Mouse (Mus musculus): ENCODE measurements around the gene Gucd1. TPM values are rescaled to one million over a fixed set of nuclear protein-coding genes. Genes with fewer than 3 reads are reported as not detected.
"Not testable (repeated sequence)": the region's sequence is repeated elsewhere in the genome, so short reads cannot be mapped to it uniquely, and the experiment has no call there.

Gucd1 gene
- polyA plus RNA-seq, 1 experiment from 2014 or later, result 26.8 TPM

- no peaks in the 10 kb centered on the region for H3K9me3 ChIP-seq (replicated peaks)
- no peaks in the 10 kb centered on the region for H3K36me3 ChIP-seq
- peak overlapping the region; percentile 31; the same call in 1 of the 2 replicates for H3K4me2 ChIP-seq
- peaks cover 22% of the 10 kb centered on the region for H3K4me1 ChIP-seq (replicated peaks)
- H3K27ac ChIP-seq (ENCODE audit: poor library complexity, severe bottlenecking), result no peak overlapping the region
- WGBS, result 47% methylated on average over 13 of the region's 13 CpGs
- H3K27me3 ChIP-seq (replicated peaks), result no peaks in the 10 kb centered on the region
- H3K9ac ChIP-seq, result no peak overlapping the region
- peak; percentile 29; the same call in 1 of the 2 replicates for ATAC-seq (ENCODE audit: insufficient number of reproducible peaks, low FRiP score)
- no peak overlapping the region for H3K4me3 ChIP-seq
Observed at GRCm38 (mm10) chr10:75406755-75407154, 111.0 kb downstream of the Gucd1 start.

GRCm38 (mm10) chr10:75405916-75406315 is 111.9 kb downstream of the Gucd1 start:
- no peak for ATAC-seq (ENCODE audit: insufficient number of reproducible peaks, low FRiP score)

GRCm38 (mm10) chr10:75400958-75401357 is 116.8 kb downstream of the Gucd1 start, which contains the start of gene Upb1:
Gene Upb1 (plus strand): TSS chr10:75401115.
- no peak within 1 kb of the TSS for H3K4me3 ChIP-seq
- H3K9me3 ChIP-seq (replicated peaks), result no peaks in the 10 kb centered on the region
- no peaks in the 10 kb centered on the region for H3K36me3 ChIP-seq
- WGBS, result 73% methylated on average over 4 of the region's 4 CpGs
- no peak within 1 kb of the TSS for H3K4me2 ChIP-seq
- no peak for ATAC-seq (ENCODE audit: insufficient number of reproducible peaks, low FRiP score)
- H3K9ac ChIP-seq, result no peak within 1 kb of the TSS
- no peak within 1 kb of the TSS for H3K27ac ChIP-seq (ENCODE audit: poor library complexity, severe bottlenecking)
- H3K27me3 ChIP-seq (replicated peaks), result no peaks in the 10 kb centered on the region
- H3K4me1 ChIP-seq (replicated peaks), result peaks cover under 1% of the 10 kb centered on the region; the same call in 1 of the 2 replicates

More at GRCm38 (mm10) chr10:75405916-75406315, 111.9 kb downstream of the Gucd1 start:
- Histone ChIP-seq H3K9me3 (replicated peaks) (no peaks in the 10 kb centered on the region), H3K27ac (ENCODE audit: poor library complexity, severe bottlenecking) (no peak overlapping the region), H3K27me3 (replicated peaks) (no peaks in the 10 kb centered on the region), H3K4me2 (no peak overlapping the region), H3K4me1 (replicated peaks) (peaks cover 17% of the 10 kb centered on the region), H3K4me3 (no peak overlapping the region), H3K36me3 (no peaks in the 10 kb centered on the region), H3K9ac (no peak overlapping the region)
- WGBS, result 63% methylated on average over 8 of the region's 8 CpGs

GRCm38 (mm10) chr10:75396966-75397365 is 120.8 kb downstream of the Gucd1 start:
- no peak overlapping the region for H3K27ac ChIP-seq (ENCODE audit: poor library complexity, severe bottlenecking)
- no peak overlapping the region for H3K4me3 ChIP-seq
- no peaks in the 10 kb centered on the region for H3K36me3 ChIP-seq
- 0 out of 2 replicates have a peak overlapping the region, but pooled peaks have one; percentile 14 for H3K4me2 ChIP-seq
- no peak overlapping the region for H3K9ac ChIP-seq
- peak; percentile 72 for ATAC-seq (ENCODE audit: insufficient number of reproducible peaks, low FRiP score)
- 40% methylated on average over 14 of the region's 14 CpGs for WGBS
- H3K4me1 ChIP-seq (replicated peaks), result no peaks in the 10 kb centered on the region
- no peaks in the 10 kb centered on the region for H3K27me3 ChIP-seq (replicated peaks)
- H3K9me3 ChIP-seq (replicated peaks), result no peaks in the 10 kb centered on the region

GRCm38 (mm10) chr10:75394796-75395195 is 123.0 kb downstream of the Gucd1 start:
- Histone ChIP-seq H3K27me3 (replicated peaks) (no peaks in the 10 kb centered on the region), H3K4me1 (replicated peaks) (no peaks in the 10 kb centered on the region), H3K27ac (ENCODE audit: poor library complexity, severe bottlenecking) (no peak overlapping the region), H3K9me3 (replicated peaks) (no peaks in the 10 kb centered on the region), H3K4me2 (no peak overlapping the region), H3K36me3 (no peaks in the 10 kb centered on the region), H3K9ac (no peak overlapping the region), H3K4me3 (no peak overlapping the region)
- 82% methylated on average over 8 of the region's 8 CpGs for WGBS
- no peak for ATAC-seq (ENCODE audit: insufficient number of reproducible peaks, low FRiP score)

- no peaks in the 10 kb centered on the region for H3K4me1 ChIP-seq (replicated peaks)
- ATAC-seq (ENCODE audit: insufficient number of reproducible peaks, low FRiP score), result no peak
- H3K27ac ChIP-seq (ENCODE audit: poor library complexity, severe bottlenecking), result no peak overlapping the region
- H3K4me2 ChIP-seq, result no peak overlapping the region
- no peak overlapping the region for H3K4me3 ChIP-seq
- H3K9me3 ChIP-seq (replicated peaks), result 0 out of 2 replicates have a peak, but pooled peaks cover 10% of the 10 kb centered on the region
- no peak overlapping the region for H3K9ac ChIP-seq
- no peaks in the 10 kb centered on the region for H3K27me3 ChIP-seq (replicated peaks)
- no peaks in the 10 kb centered on the region for H3K36me3 ChIP-seq
- WGBS, result 77% methylated on average over 4 of the region's 4 CpGs
Observed at GRCm38 (mm10) chr10:75390832-75391231, 126.9 kb downstream of the Gucd1 start.

- 0 out of 2 replicates have a peak, but pooled peaks cover 10% of the 10 kb centered on the region for H3K9me3 ChIP-seq (replicated peaks)
- no peaks in the 10 kb centered on the region for H3K36me3 ChIP-seq
- no peaks in the 10 kb centered on the region for H3K27me3 ChIP-seq (replicated peaks)
- H3K4me2 ChIP-seq, result no peak overlapping the region
- no peak overlapping the region for H3K27ac ChIP-seq (ENCODE audit: poor library complexity, severe bottlenecking)
- no peak for ATAC-seq (ENCODE audit: insufficient number of reproducible peaks, low FRiP score)
- no peaks in the 10 kb centered on the region for H3K4me1 ChIP-seq (replicated peaks)
- H3K9ac ChIP-seq, result no peak overlapping the region
- 85% methylated on average over 2 of the region's 2 CpGs for WGBS
- no peak overlapping the region for H3K4me3 ChIP-seq
Observed at GRCm38 (mm10) chr10:75390156-75390555, 127.6 kb downstream of the Gucd1 start.

GRCm38 (mm10) chr10:75378688-75379087 is 139.1 kb downstream of the Gucd1 start:
- 48% methylated on average over 10 of the region's 10 CpGs for whole genome bisulfite sequencing
- H3K9ac ChIP-seq, result peak overlapping the region; percentile 33; the same call in 1 of the 2 replicates

GRCm38 (mm10) chr10:75373655-75374351 is 144.0 kb downstream of the Gucd1 start:
- H3K36me3 ChIP-seq; H3K9ac ChIP-seq; H3K4me3 ChIP-seq; H3K27me3 ChIP-seq (replicated peaks); H3K9me3 ChIP-seq (replicated peaks): not testable (repeated sequence)
- Histone ChIP-seq H3K4me2 (peak overlapping the region; percentile 39), H3K4me1 (replicated peaks) (peaks cover 18% of the 10 kb centered on the region), H3K27ac (ENCODE audit: poor library complexity, severe bottlenecking) (peak overlapping the region; percentile 74)
- ATAC-seq (ENCODE audit: insufficient number of reproducible peaks, low FRiP score), result peak; percentile 88
- WGBS, result 41% methylated on average over 15 of the region's 19 CpGs

More at GRCm38 (mm10) chr10:75378688-75379087, 139.1 kb downstream of the Gucd1 start:
- Histone ChIP-seq H3K4me2 (0 out of 2 replicates have a peak overlapping the region, but pooled peaks have one; percentile 12), H3K9me3 (replicated peaks) (peaks cover under 1% of the 10 kb centered on the region; the same call in 1 of the 2 replicates), H3K36me3 (no peaks in the 10 kb centered on the region), H3K4me3 (no peak overlapping the region), H3K27ac (ENCODE audit: poor library complexity, severe bottlenecking) (peak overlapping the region; percentile 59), H3K27me3 (replicated peaks) (no peaks in the 10 kb centered on the region), H3K4me1 (replicated peaks) (peaks cover 17% of the 10 kb centered on the region)
- ATAC-seq (ENCODE audit: insufficient number of reproducible peaks, low FRiP score), result no peak

- H3K9me3 ChIP-seq (replicated peaks), result no peaks in the 10 kb centered on the region
- ATAC-seq (ENCODE audit: insufficient number of reproducible peaks, low FRiP score), result no peak
- H3K9ac ChIP-seq, result 0 out of 2 replicates have a peak overlapping the region, but pooled peaks have one; percentile 37
- WGBS, result 46% methylated on average over 6 of the region's 6 CpGs
- no peaks in the 10 kb centered on the region for H3K36me3 ChIP-seq
- no peaks in the 10 kb centered on the region for H3K27me3 ChIP-seq (replicated peaks)
- peak overlapping the region; percentile 92; the same call in 1 of the 2 replicates for H3K27ac ChIP-seq (ENCODE audit: poor library complexity, severe bottlenecking)
- peaks cover 20% of the 10 kb centered on the region for H3K4me1 ChIP-seq (replicated peaks)
- peak overlapping the region; percentile 30 for H3K4me3 ChIP-seq
- H3K4me2 ChIP-seq, result peak overlapping the region; percentile 51
Observed at GRCm38 (mm10) chr10:75365231-75365633, 152.5 kb downstream of the Gucd1 start.

- ATAC-seq (ENCODE audit: insufficient number of reproducible peaks, low FRiP score), result no peak
- H3K27ac ChIP-seq (ENCODE audit: poor library complexity, severe bottlenecking), result peak overlapping the region; percentile 92
Observed at GRCm38 (mm10) chr10:75364796-75365195, 153.0 kb downstream of the Gucd1 start.

More at GRCm38 (mm10) chr10:75364796-75365195, 153.0 kb downstream of the Gucd1 start:
- Histone ChIP-seq H3K9me3 (replicated peaks) (no peaks in the 10 kb centered on the region), H3K4me1 (replicated peaks) (peaks cover 20% of the 10 kb centered on the region), H3K36me3 (no peaks in the 10 kb centered on the region), H3K4me3 (no peak overlapping the region), H3K9ac (no peak overlapping the region), H3K4me2 (0 out of 2 replicates have a peak overlapping the region, but pooled peaks have one; percentile 17), H3K27me3 (replicated peaks) (no peaks in the 10 kb centered on the region)
- 80% methylated on average over 9 of the region's 9 CpGs for WGBS

Measured in heart, embryonic 12.5 days (tissue).